Mouse (Mus musculus) urinary bladder, postnatal 14 days (tissue): Measurements from ENCODE around the gene Chrdl2.
"Not testable (repeated sequence)": the region's sequence is repeated elsewhere in the genome, so short reads cannot be mapped to it uniquely, and the experiment has no call there.

ENCODE experiments used
- DNase-seq: peaks from one replicate; pipeline ENCODE4 v3.0.0; 2021; ENCODE audit warnings: low spot score

The Chrdl2 gene

GRCm38 (mm10) chr7:100005790-100006189 lies at the start of gene Chrdl2:
Gene Chrdl2, plus strand, starts transcription at chr7:100006172.
- peak; percentile 37 for DNase-seq

- no peak for DNase-seq
Observed at GRCm38 (mm10) chr7:99957226-99957965, 48.6 kb upstream of the Chrdl2 start.

- not testable (repeated sequence) for DNase-seq
Observed at GRCm38 (mm10) chr7:99960571-99960970, 45.4 kb upstream of the Chrdl2 start.

DNA sequence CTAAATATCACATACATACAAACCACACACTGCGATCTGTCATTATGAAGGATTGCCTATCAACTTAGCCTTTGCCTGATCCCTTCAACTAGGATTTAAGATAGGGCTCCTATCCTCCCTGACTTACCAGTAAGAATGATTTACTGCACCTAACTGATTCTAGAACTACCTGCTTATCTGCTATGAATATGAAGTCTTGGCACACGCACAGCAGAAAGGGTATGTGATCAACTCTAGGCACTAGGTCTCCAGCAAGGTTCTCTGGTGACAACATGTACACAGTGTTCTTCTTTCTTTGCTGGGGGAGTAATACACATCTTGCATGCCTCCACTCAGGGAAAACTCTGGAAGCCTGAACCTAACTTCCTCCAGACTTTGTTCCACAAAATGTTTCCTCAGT lies 44.5 kb upstream of the Chrdl2 start:
- no peak for DNase-seq

- no peak for DNase-seq
Observed at GRCm38 (mm10) chr7:99962536-99963236, 43.3 kb upstream of the Chrdl2 start.

GRCm38 (mm10) chr7:99963237-99963860 lies 42.6 kb upstream of the Chrdl2 start:
- no peak for DNase-seq

GRCm38 (mm10) chr7:99965020-99965841 lies 40.7 kb upstream of the Chrdl2 start:
- no peak for DNase-seq

- no peak for DNase-seq
Observed at GRCm38 (mm10) chr7:99966011-99966721, 39.8 kb upstream of the Chrdl2 start.

DNA sequence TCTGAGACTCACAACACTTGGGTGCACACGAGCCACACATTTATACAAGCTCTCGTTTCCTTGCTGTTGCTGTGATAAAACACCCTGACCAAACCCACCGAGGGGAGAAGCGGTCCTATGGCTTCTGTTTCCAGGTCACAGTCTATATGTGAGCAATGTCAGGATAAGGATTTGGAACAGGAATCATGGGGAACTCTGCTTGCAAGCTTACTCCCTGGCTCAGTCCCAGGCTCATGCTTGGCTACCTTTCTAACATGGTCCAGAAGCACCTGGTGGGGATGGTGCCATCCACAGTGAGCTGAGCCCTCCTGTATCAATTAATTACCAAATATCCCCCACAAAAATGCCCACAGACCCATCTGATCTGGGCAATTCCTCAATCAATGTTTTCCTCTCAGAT lies 36.8 kb upstream of the Chrdl2 start:
- no peak for DNase-seq

DNA sequence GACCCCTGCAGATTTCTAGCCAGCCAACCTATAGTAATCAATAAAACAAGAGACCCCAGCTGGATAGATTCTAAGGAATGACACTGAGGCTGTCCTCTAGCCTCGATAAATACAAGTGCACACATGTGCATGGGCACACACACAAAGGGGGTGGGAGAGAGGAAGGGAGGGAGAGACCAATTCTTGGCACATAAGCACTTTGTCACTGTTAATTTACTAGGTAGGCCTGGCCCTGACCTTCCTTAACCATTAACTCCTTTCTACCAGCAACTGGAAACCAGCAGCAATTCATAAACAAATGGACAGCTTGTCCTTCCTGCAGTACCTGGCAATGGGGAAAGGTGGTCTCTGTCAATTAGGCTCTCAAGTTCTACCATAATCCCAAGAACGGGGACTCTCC lies 34.0 kb upstream of the Chrdl2 start:
- DNase-seq = no peak

DNA sequence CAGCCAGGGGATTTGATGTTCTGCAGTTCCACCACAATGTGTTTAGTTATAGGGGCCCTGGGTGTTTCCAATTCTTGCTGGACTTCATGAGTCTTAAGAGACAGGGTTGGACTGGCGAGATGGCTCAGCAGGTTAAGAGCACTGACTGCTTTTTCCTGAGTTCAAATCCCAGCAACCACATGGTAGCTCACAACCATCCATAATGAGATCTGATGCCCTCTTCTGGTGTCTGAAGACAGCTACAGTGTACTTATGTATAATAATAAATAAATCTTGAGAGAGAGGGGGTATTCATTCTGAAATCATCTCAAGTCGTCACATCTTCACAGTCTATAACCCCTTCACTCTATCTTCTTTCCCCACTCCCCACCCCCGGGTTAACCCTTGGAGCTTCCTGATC lies 33.1 kb upstream of the Chrdl2 start:
- not testable (repeated sequence) for DNase-seq

DNA sequence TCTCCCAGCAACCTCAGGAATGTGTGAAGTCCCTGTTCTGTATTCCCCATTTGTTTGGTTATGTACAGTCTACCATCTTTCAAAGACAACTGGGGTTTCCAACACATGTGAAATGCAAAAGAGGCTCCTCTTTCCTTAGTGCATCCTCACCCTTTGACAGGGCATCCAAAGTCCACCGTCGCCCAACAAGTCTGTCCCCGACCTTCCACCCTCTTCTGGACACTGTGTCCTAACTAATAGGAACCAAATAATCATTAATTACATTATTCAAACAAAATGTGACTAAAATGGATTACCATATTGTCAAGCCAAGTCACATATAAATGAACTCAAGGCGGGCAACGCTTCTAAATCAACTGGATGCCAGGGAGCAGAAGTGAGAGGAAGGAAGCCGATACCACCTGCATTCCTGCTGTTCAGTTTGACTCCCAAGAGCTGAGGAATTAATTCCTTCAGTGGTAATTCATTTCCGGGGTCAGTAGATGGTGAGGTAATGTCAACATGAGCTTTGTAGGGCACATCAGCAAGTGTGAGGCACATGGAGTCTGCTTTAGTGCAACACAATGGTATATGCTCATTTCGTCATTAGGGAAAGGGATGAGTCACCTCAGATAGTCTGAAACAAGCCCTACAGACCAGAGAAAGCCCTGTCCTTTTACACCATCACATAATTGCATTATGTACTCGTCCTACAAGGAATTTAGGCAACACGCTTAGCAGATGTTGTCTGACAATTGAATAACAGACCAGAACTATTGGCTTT lies 31.6 kb upstream of the Chrdl2 start:
- no peak for DNase-seq

- no peak for DNase-seq
Observed at GRCm38 (mm10) chr7:99975819-99976575, 30.0 kb upstream of the Chrdl2 start.

DNA sequence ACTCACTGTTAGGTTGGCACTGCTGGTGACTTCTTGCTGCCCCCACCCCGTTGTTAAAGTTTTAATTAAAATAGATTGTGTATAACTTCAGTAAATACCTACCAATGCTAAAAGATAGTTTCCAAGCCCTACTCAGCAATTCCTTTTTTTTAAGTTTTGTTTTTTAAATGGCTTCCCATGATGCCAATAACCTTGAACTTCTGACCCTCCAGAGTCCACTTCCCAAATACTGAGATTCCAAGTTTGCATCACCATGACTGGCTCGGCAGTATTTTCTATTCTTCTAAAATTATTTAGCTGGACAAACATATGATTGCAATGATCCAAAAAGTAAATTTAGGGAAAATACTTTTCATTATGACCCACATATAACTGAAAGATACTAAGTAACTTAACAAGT lies 27.9 kb upstream of the Chrdl2 start:
- no peak for DNase-seq

DNA sequence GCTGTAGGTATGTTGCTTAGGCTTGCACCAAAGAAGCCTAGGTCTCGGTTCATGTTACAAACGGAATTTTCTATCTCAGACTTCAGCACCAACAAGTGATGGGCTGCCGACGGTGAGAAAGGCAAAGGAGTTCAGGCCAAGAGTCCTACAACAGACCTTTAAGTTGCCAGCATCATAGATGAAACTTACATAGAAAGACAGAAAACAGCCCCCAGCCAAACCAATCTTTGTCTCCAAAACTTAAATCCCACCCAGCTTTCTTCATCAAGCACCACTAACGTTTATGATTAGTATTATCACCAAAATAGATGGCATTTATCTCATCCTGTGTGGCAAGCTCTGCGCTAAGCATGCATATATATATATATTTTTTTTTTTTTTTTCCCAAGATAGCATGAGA lies 26.9 kb upstream of the Chrdl2 start:
- DNase-seq = no peak

DNA sequence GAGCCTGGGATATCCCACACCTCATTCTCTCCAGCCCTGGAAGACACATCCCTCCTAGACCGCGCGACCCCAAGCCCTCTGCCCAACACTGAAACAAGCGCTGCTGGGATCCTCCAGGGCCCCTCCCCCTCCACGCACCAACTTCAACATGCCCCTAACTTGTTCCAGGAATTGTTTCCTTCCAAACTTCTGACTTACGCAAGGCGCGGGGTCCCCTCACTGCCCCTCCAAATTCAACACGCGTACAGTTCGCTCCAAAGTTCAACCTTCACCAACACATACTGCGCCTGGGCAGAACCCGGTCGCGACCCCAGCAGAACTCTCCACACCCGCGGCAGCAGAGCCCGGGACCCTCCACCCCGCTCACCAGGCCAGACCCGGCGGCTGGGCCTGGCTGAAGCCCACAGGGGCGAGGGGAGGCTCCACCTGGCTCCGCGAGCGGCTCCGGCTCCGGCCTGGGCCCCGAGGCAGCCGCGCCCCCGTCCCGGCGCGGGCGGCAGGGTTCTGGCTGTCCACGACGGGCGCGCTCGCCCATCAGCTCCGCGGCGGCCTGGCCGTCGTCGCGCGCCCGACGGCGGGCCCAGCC lies 26.3 kb upstream of the Chrdl2 start:
- DNase-seq = peak; percentile 46

DNA sequence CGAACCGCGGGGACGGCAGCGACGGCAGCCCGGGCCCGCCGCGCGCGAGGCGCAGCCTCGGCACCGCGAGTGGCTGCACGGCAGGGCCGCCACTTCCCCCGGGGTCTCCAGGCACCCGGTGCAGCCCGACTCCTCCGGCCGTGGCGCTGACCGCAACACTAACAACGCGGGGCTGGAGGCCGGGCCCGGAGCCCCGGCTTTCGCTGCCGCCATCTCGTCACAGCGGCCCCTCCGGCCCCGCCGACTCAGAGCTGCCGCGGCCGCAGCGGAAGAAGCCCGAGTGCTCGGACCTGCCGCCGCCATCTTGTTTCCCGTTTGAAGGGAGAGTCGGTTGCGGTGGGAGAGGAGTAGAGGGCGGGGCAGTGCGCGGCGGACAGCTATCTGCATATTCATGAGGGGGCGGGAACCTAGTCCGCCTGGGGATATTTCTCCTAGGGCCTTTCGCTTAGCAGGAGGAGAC lies 25.8 kb upstream of the Chrdl2 start, which contains the start of gene Rnf169:
Rnf169 (minus strand) TSS at position 317 of the 460 bp plus-strand sequence.
- DNase-seq = peak; percentile 91

DNA sequence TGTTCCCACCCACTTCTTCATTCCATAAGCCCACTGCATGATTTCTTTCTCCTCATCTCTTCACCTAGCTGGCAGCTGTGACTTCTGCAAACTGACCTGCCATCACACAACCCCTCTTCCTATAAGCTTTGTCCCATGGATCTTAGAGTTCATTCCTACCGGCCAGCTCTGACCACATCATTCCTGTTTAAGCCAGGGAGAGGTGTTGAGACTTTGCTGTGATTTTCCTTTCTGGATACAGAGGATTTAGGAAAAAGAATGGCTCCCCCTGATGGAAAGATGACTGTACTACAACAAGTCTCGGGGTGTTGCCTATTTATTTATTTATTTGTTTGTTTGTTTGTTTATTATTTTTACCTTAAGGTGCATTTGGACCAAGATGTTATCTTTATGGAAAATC lies 24.7 kb upstream of the Chrdl2 start:
- DNase-seq = peak; percentile 22
